Mouse (Mus musculus) cerebellum, adult 11 months (tissue): ENCODE measurements at regions not wholly inside any gene's neighbourhood (a gene's known extent, or its start where the extent isn't known, plus 50 kb on each side); places are given as distances from the start of the nearest gene placed in this dataset.
"Not testable (repeated sequence)": the region's sequence is repeated elsewhere in the genome, so short reads cannot be mapped to it uniquely, and the experiment has no call there.

Experiments
- DNase-seq: peaks from one replicate; pipeline ENCODE4 v3.0.0; 2022

GRCm38 (mm10) chr6:60657117-60657911 is 172.3 kb downstream of the Snca start:
- no peak for DNase-seq

- not testable (repeated sequence) for DNase-seq
These were observed 182.6 kb downstream of the Snca start for GRCm38 (mm10) chr6:60646983-60647617.

- no peak for DNase-seq
These were observed 187.4 kb downstream of the Snca start for GRCm38 (mm10) chr6:60642251-60642650.

GRCm38 (mm10) chr6:60616313-60616712 is 213.3 kb downstream of the Snca start:
- DNase-seq, result no peak

- DNase-seq, result no peak
These were observed 229.5 kb downstream of the Snca start for GRCm38 (mm10) chr6:60600201-60600600.

GRCm38 (mm10) chr6:60564261-60564660 is 265.4 kb downstream of the Snca start:
- DNase-seq, result no peak

GRCm38 (mm10) chr6:60555590-60556235 is 273.9 kb downstream of the Snca start:
- peak; percentile 2 for DNase-seq
